8 mouse cellular contexts compared by ENCODE assay signal in genomic region chr11:35933402-35934085, GRCm38 (mm10). TPM values are rescaled to one million over a fixed set of nuclear protein-coding genes. Genes with fewer than 3 reads are reported as not detected.
DNase-seq lines count a peak whose midpoint lies in the region; ATAC-seq and TF ChIP-seq lines count a peak whose summit lies in the region.

No protein-coding gene starts in this region.

- H3K4me3 ChIP-seq in kidney, postnatal 0 days (replicated peaks; ENCODE audit: low read depth, low read length) = no peak overlapping the region
- H3K4me3 ChIP-seq in hindbrain, embryonic 12.5 days = no peak overlapping the region
- no peak overlapping the region for H3K4me3 ChIP-seq in midbrain, embryonic 16.5 days (ENCODE audit: low read depth, low read length)

- peaks cover 34% of the 10 kb centered on the region for H3K4me1 ChIP-seq in kidney, postnatal 0 days (replicated peaks; ENCODE audit: insufficient read depth, low read length)
- peaks cover 28% of the 10 kb centered on the region for H3K4me1 ChIP-seq in hindbrain, embryonic 12.5 days
- 0 out of 2 replicates have a peak, but pooled peaks cover 2% of the 10 kb centered on the region for H3K4me1 ChIP-seq in midbrain, embryonic 16.5 days (ENCODE audit: control insufficient read depth, insufficient read depth, low read length)

- 0 out of 2 replicates have a peak, but pooled peaks have one; percentile 25 for ATAC-seq in kidney, postnatal 0 days (replicated peaks; ENCODE audit: low FRiP score, low read depth)
- ATAC-seq in hindbrain, embryonic 12.5 days (ENCODE audit: low FRiP score) = peak; percentile 67
- peak; percentile 81 for ATAC-seq in midbrain, embryonic 16.5 days

- H3K27ac ChIP-seq in kidney, postnatal 0 days = peak overlapping the region; percentile 77
- peak overlapping the region; percentile 26; the same call in 1 of the 2 replicates for H3K27ac ChIP-seq in hindbrain, embryonic 12.5 days
- H3K27ac ChIP-seq in midbrain, embryonic 16.5 days (ENCODE audit: low read length) = peak overlapping the region; percentile 43

- H3K4me2 ChIP-seq in kidney, postnatal 0 days (ENCODE audit: low read length) = no peak overlapping the region
- peak overlapping the region; percentile 20; the same call in 1 of the 2 replicates for H3K4me2 ChIP-seq in hindbrain, embryonic 12.5 days (replicated peaks)
- no peak overlapping the region for H3K4me2 ChIP-seq in midbrain, embryonic 16.5 days (ENCODE audit: low read length)

- H3K36me3 ChIP-seq in kidney, postnatal 0 days (ENCODE audit: insufficient read depth, low read length) = no peaks in the 10 kb centered on the region
- no peaks in the 10 kb centered on the region for H3K36me3 ChIP-seq in hindbrain, embryonic 12.5 days
- no peaks in the 10 kb centered on the region for H3K36me3 ChIP-seq in midbrain, embryonic 16.5 days (ENCODE audit: control insufficient read depth, insufficient read depth, low read length)

- 22% methylated on average over 14 of the region's 14 CpGs for whole genome bisulfite sequencing in kidney, postnatal 0 days
- WGBS in hindbrain, embryonic 12.5 days = 8% methylated on average over 14 of the region's 14 CpGs
- WGBS in midbrain, embryonic 16.5 days = 9% methylated on average over 14 of the region's 14 CpGs

- H3K27me3 ChIP-seq in kidney, postnatal 0 days (ENCODE audit: insufficient read depth, low read length) = no peaks in the 10 kb centered on the region
- no peaks in the 10 kb centered on the region for H3K27me3 ChIP-seq in hindbrain, embryonic 12.5 days
- no peaks in the 10 kb centered on the region for H3K27me3 ChIP-seq in midbrain, embryonic 16.5 days (ENCODE audit: control insufficient read depth, insufficient read depth, low read depth, low read length)

- no peak for DNase-seq in kidney, postnatal 0 days (ENCODE audit: low spot score)
- DNase-seq in kidney, adult 8-10 months = no peak
- DNase-seq in embryo, embryonic 10 days (ENCODE audit: low spot score) = peak; percentile 39
- DNase-seq in adrenal gland, adult 18-20 months (ENCODE audit: low spot score in 2 of 2) = no peak
- DNase-seq in heart, adult 18-20 months = no peak
- DNase-seq in adrenal gland, postnatal 10 days = no peak

- TF ChIP-seq CTCF in kidney, postnatal 0 days (IDR thresholded peaks at IDR 0.05; ENCODE audit: low read depth) = no peak

- H3K9me3 ChIP-seq in kidney, postnatal 0 days (replicated peaks; ENCODE audit: low read length) = no peaks in the 10 kb centered on the region
- H3K9me3 ChIP-seq in hindbrain, embryonic 12.5 days (replicated peaks) = no peaks in the 10 kb centered on the region
- H3K9me3 ChIP-seq in midbrain, embryonic 16.5 days (replicated peaks; ENCODE audit: control insufficient read depth, low read length, poor library complexity, severe bottlenecking) = no peaks in the 10 kb centered on the region

- no peak overlapping the region for H3K9ac ChIP-seq in kidney, postnatal 0 days (ENCODE audit: low read depth, low read length)
- 0 out of 2 replicates have a peak overlapping the region, but pooled peaks have one; percentile 24 for H3K9ac ChIP-seq in hindbrain, embryonic 12.5 days
- H3K9ac ChIP-seq in midbrain, embryonic 16.5 days (ENCODE audit: low read depth, low read length) = no peak overlapping the region

RNA-seq across cellular contexts. Expression of gene Wwc1, which starts 46.8 kb away (rescaled TPM):
- 15.6 and 20.4 TPM in 2 replicates for polyA plus RNA-seq in kidney, postnatal 0 days (2015; fragmentation: Nextera tagmentation; extraction: Ambion mirVana)
- polyA plus RNA-seq in hindbrain, embryonic 12.5 days (2016; fragmentation: Nextera tagmentation; extraction: Ambion mirVana) = 14.6 and 15.2 TPM in 2 replicates
- polyA plus RNA-seq in midbrain, embryonic 16.5 days (2015; fragmentation: Nextera tagmentation; extraction: Ambion mirVana) = 6.9 and 7.8 TPM in 2 replicates
- 10 to 100 TPM; 64.0 to 84.7 TPM for total RNA-seq in adrenal gland, adult 18-20 months (2021)
- 1 to 10 TPM; 1.4 to 2.0 TPM for total RNA-seq in heart, adult 18-20 months (2021)
- 10 to 100 TPM; 34.1 to 35.0 TPM for total RNA-seq in adrenal gland, postnatal 10 days (2021)

Comparison
In these comparisons a context has a peak if more than half of its experiments do, and no peak if none do; other contexts are left out.
1. ATAC-seq: peak in every context shown above with its lines; median percentile 81 in midbrain, embryonic 16.5 days; 67 in hindbrain, embryonic 12.5 days; 25 in kidney, postnatal 0 days.
2. H3K27ac ChIP-seq: peak in every context shown above with its lines; median percentile 77 in kidney, postnatal 0 days; 43 in midbrain, embryonic 16.5 days; 26 in hindbrain, embryonic 12.5 days.
3. RNA of gene Wwc1, which starts 46.8 kb away (total RNA-seq): 64.0 to 84.7 TPM in adrenal gland, adult 18-20 months and 34.1 to 35.0 TPM in adrenal gland, postnatal 10 days; 1.4 to 2.0 TPM in heart, adult 18-20 months; every median in the first group is over 10 times any median in the second.